Mouse (Mus musculus) lung, adult 2 months (tissue): ENCODE results near the gene Traf4. TPM values are rescaled to one million over a fixed set of nuclear protein-coding genes. Genes with fewer than 3 reads are reported as not detected.

Source experiments
- DNase-seq: peaks from one replicate; pipeline ENCODE4 v3.0.0; 2022
- H3K4me1 ChIP-seq: fragments of 200-500 bp; 2 replicates; pipeline ENCODE4 v1.6.1; 2011; ENCODE audit warnings: low read length; ENCODE audit not compliant: control insufficient read depth, insufficient read depth
- H3K4me3 ChIP-seq: fragments of 200-500 bp; replicated peaks from 2 replicates; pipeline ENCODE3; 2011; ENCODE audit warnings: low read depth, mild to moderate bottlenecking, control low read depth, low read length; ENCODE audit errors: extremely low read depth
- CTCF ChIP-seq: fragments of 200-500 bp; IDR thresholded peaks from 2 replicates; pipeline ENCODE4 v1.5.1; 2011; ENCODE audit warnings: mild to moderate bottlenecking, low read length, control low read depth; ENCODE audit not compliant: insufficient read depth
- POLR2A ChIP-seq: fragments of 200-500 bp; IDR thresholded peaks from 2 replicates; pipeline ENCODE4 v1.6.1; 2011; ENCODE audit warnings: low read depth, mild to moderate bottlenecking, control low read depth, low read length, borderline replicate concordance; ENCODE audit errors: extremely low read depth
- WGBS: fragments of 180-500 bp; shearing (Covaris S2); methylation state at CpG from one replicate; pipeline ENCODE4 v1.1.7; 2018; 5-methylcytosine and 5-hydroxymethylcytosine counted together
- polyA plus RNA-seq: library from polyadenylated mRNA; depleted of rRNA; stranded (reverse); fragments of >200 nt; gene quantifications from 2 replicates; pipeline ENCODE4 v1.2.3, GENCODE M21; 2012

The Traf4 gene
- polyA plus RNA-seq, 1 experiment = 37.0 TPM

DNA sequence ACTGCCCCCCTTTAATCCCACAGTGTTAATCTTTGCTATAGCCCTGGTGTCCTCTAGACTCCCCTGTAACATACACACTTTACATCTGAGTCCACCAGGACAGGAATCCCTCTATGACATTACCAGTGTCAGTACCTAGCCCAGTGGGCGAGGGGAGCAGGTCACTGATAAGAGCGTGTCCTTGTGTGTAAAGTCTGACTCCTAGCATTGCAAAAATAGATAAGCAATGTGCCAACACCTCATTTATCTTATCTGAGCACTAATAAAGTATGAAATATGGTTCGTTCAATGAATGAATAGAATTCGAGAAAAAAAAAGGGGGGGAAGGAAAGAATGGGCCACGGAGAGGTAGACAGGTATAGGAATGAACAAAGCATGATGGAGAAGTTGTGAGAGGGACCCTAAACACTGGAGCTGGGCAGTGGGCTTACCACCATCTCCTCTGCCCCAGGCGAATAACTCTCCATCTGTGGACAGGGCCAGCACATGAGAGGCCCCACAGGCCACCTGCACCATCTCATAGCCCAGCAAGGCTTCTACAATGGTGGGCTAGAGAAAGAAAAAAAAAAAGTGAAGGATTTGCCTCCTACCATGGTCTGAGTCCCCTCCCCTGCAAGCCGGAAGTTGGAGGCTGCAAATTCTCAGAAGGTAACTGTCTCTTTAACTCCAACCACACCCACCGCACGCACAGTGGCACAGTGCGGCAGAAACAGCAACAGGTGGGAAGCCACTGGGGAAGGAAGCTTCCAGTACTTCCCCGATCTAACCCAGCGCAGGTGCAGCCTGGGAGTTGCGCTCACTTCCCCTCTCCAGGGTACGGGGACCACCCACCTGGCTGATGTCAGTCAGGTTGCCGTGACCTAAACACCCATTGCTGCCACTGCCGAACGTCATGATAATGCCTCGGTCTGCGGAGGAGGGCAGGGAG, 3.4 kb upstream of the Traf4 start:
- TF ChIP-seq CTCF (no peak), POLR2A (no peak)
- 51% methylated on average over 19 of the region's 19 CpGs for WGBS
- peaks cover 5% of the 10 kb centered on the region; the same call in 1 of the 2 replicates for H3K4me1 ChIP-seq
- peak overlapping the region; percentile 6 for H3K4me3 ChIP-seq
- no peak for DNase-seq

DNA sequence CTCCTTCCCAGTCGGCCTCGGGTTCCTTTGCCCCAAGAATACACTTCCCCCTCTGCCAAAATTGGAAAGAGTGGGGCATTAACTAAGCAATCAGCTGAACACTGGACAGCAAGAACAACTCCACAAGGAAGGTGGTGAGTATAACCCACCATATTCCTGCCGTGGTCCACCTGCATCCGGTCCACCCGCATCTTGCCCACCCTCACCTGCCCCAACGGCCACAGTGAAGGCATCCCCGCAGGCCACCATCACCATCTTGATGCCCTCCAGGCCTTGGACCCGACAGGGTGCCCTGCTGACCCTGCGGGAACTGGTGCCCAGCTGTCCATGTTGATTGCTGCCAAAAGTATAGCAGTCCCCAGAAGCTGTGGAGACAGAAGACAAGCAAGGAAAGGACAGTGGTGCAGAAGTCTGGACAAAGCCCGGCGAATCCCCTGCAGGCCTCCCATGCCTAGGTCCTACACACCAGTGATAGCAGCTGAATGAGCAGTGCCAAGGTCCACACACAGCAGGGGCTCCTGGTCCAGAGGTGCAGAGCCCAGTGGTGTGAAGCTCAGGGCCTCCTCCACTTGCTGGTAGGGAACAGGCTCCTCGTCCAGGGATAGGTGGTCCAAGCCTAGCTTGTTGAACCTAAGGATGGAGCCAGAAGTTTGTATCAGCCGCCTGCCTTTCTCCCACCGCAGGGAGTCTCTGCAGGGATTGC, 2.0 kb upstream of the Traf4 start:
- DNase-seq = no peak
- Histone ChIP-seq H3K4me1 (peaks cover 10% of the 10 kb centered on the region), H3K4me3 (no peak overlapping the region)
- TF ChIP-seq POLR2A (no peak), CTCF (no peak)
- 92% methylated on average over 14 of the region's 14 CpGs for WGBS

DNA sequence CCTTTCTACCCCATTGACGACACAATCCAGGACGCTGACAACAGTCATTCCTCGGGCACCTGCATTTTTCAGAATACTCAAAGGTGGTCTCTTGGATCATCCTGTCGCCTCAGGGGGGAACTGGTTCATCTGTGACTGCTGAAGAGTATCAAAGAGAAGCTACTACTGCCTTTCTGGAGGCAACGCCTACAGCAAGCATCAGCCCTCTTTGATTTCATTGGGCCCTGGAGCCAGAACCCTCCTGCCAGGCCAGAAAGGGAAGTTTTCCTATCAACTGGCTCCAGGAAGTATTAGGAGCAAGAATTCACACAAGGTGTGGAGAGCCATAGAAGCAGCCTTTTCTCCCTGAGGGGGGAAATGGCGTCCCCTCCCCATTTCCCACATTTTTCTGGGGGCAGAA, 1.3 kb upstream of the Traf4 start:
- no peak overlapping the region for H3K4me3 ChIP-seq
- H3K4me1 ChIP-seq = peaks cover 10% of the 10 kb centered on the region
- WGBS = 83% methylated on average over 6 of the region's 6 CpGs
- TF ChIP-seq CTCF = no peak
- TF ChIP-seq POLR2A = no peak
- no peak for DNase-seq

DNA sequence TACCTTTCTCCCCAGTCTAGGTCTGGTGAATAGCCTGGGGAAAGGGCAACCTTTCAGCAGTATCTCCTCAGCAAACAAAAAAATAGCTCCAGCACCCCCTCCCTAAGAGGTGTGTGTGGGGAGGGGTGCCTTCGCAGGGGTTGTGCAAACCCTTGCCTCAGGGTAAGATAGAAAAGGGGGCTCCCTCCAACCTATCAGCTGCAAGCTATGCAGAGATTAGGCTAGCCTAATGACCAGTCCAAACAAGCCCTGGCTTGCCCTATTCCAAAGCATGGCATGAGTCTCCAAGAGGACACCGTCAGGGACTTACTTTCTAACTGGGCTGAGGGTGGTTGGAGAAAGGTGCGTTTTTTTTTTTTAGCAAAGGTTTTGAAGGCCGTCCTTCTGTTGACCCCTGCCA, 772 bp upstream of the Traf4 start:
- TF ChIP-seq POLR2A (no peak), CTCF (no peak)
- WGBS = 56% methylated on average over 4 of the region's 4 CpGs
- Histone ChIP-seq H3K4me3 (no peak overlapping the region), H3K4me1 (peaks cover 10% of the 10 kb centered on the region)
- DNase-seq = no peak

DNA sequence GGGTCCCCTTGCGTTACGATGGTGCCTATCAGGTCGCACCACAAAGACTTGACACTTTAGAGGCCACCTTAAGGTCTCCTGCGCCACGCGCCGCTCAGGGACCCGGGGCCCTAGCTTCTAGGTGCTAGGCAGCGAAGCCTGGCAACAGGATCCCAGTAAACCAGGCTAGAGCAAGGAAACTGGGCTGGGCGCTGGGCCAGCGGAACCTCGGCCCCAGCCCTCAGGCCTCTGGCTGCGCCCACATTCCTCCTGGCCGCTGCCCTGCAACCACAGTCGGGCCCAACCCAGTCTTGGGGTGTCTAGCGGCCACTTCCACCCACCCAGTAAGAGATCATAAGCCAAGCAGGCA, 346 bp upstream of the Traf4 start:
- no peak for TF ChIP-seq CTCF
- TF ChIP-seq POLR2A = no peak
- no peak for DNase-seq
- 1% methylated on average over 16 of the region's 16 CpGs for WGBS
- peaks cover 10% of the 10 kb centered on the region for H3K4me1 ChIP-seq
- peak overlapping the region; percentile 68 for H3K4me3 ChIP-seq

DNA sequence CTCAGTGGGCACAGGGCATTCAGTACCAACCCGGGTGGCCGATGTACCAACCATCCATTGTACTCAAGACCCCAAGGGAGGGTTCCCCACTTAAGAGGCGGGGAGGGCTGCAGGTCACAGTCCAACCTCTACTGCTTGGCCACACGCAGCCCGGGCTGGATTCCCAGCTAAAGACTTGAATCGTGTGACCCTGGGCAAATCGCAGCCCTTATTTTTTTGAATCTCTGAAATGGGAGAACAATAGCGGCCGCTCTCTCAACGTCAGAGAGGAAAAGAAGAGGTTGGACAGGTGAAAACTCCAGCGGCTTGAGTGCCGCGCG, 825 bp downstream of the Traf4 start:
- under 1% methylated on average over 14 of the region's 14 CpGs for WGBS
- Histone ChIP-seq H3K4me1 (peaks cover 10% of the 10 kb centered on the region), H3K4me3 (peak overlapping the region; percentile 80)
- TF ChIP-seq CTCF (no peak), POLR2A (no peak)
- no peak for DNase-seq

DNA sequence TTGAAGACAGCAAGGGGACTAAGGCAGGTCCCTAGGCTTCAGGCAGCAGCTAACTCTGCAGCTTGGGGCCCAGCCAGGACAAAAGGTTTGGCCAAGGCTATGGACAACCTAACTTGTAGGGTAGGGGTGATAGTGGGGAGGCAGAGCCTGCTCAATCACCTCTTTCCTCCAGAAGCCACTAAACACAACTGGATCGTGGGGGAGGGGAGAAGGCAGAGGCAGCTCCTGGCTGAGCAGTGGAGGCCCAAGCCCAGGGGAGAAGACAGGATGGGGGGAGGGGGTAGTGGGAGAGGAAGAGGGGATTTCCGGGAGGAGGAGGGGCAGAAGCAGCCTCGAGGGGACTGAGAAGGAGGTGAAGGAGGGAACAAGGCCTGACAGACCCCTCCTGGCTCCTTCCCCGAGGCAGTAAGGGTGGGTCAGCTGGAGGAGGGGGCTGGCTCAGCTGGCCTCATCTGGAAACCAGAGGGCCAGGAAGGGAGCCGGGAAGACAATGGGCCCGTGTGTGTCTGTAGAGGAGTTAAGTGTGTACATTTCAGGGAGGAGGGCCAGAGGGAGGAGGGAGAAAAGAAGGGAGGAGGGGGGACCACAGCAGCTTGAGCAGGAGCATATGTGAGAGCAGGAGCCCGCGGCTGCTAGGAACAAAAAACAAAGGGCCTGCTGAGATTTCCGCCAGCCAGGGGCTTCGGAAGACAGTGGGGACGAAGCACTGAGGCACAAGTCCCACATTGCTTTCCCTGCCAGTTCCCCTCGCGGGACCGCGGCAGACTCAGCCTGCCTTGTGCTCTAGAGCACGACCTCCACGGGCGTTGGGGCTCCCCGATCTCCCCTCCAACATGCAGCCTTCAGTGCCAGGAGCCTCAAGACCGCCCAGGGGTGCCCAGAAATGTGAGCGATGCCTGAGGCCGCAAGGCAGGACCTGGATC, 1.4 kb downstream of the Traf4 start:
- no peak for TF ChIP-seq CTCF
- TF ChIP-seq POLR2A = no peak
- 3% methylated on average over 22 of the region's 22 CpGs for WGBS
- H3K4me1 ChIP-seq = peaks cover 10% of the 10 kb centered on the region
- H3K4me3 ChIP-seq = peak overlapping the region; percentile 80
- peak; percentile 49 for DNase-seq

DNA sequence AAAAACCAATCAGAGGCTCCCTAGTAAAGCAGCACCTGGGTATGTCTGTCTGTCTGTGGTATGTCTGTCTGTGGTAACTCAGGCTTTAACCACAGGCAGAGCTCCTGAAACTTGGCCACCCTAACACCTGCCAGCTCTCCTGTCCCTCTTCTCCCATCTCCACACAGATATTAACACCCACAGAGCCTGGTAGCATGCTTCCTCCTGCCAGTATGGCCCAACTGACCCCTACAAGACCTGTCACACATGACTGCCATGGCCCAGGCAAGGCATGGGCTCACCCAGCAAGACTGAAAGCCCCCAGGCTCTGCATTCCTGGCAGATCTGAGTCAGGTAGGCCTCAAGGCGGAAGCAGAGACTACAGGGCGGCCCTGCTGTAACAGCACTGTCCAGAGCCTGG, 2.3 kb downstream of the Traf4 start:
- no peak overlapping the region for H3K4me3 ChIP-seq
- no peak for DNase-seq
- H3K4me1 ChIP-seq = peaks cover 10% of the 10 kb centered on the region
- WGBS = 79% methylated on average over 2 of the region's 2 CpGs
- TF ChIP-seq CTCF (no peak), POLR2A (no peak)

DNA sequence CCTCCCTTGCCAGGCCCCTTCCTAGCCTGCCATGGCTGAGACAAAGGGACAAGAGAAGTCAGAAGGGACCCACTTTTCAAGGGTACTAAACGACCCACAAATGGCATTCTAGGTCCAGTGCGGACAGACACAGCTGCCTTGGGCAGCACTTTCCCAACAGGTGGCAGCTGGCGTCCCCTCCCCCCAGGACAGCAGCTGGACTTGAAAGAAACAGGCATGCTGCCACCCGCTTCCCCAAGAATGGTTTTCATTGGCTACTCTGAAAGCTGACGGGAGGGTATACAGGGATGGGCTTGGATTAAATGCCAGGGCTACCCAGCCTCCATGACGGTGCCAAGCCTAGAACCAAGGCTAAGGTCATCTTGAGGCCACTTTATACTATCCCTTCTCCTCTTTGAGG, 2.9 kb downstream of the Traf4 start:
- no peak overlapping the region for H3K4me3 ChIP-seq

More for the DNA sequence above, 2.9 kb downstream of the Traf4 start:
- peaks cover 10% of the 10 kb centered on the region for H3K4me1 ChIP-seq
- WGBS = 41% methylated on average over 6 of the region's 6 CpGs
- DNase-seq = no peak
- TF ChIP-seq CTCF = no peak
- TF ChIP-seq POLR2A = no peak
